Mouse (Mus musculus) mouse embryonic stem cell (cell line): ENCODE results near the gene Anp32e.
"Not testable (repeated sequence)": the region's sequence is repeated elsewhere in the genome, so short reads cannot be mapped to it uniquely, and the experiment has no call there.

Experiments used
- in situ Hi-C, 2 experiments: fragments of 300-500 bp; cut with MboI; formaldehyde crosslinking; loops; 1 replicate in 1 of 2; 3 replicates in 1 of 2; pipeline ENCODE4 v1.14.3; 2019 to 2020; ENCODE audit warnings: low sequenced_read_pairs in 2 of 2, low pct_unique_long_range_greater_than_20kb in 1 of 2, mixed read lengths in 1 of 2; ENCODE audit not compliant: unreplicated experiment in 1 of 2

The Anp32e gene

GRCm38 (mm10) chr3:95933111-95933750 lies 4.2 kb downstream of the Anp32e start:
- in situ Hi-C loops, result no loop called here

DNA sequence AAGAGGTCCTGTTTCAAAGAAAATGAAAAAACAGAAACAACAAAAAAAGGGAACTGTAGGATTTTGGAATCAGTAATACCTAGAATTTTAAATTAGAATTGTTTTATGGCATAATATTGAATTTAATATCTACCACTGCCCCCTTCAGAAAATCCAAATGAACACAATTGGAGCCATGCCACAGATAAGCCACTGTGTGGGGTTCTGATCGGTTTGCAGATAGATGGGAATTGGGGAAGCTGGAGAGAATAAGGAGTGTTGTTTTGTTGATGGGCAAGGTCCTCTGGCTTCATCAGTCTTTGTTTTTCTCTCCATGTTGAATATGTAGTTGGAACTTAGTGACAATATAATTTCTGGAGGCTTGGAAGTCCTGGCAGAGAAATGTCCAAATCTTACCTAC lies 5.4 kb downstream of the Anp32e start:
- in situ Hi-C loops, result no loop called here

DNA sequence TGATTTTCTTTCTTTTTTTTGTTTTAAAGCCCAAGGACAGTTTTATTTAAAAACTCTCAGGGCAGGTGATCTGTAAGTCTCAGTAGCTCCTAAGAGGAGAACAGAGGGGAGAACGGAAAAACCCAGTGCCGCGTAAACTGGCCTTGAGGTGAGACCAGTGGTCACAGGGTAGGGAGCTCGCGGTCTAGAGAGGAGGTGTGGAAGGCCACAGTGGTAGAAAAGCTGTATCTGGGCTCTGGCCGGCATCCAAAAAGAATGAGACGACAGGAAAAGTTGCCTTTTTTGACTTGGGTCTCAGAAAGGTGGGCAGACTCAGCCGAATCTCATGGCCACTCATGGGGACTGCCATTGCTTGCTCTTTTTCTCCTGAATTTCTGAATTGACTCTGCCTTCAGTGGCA lies 9.2 kb downstream of the Anp32e start:
- in situ Hi-C loops, result no loop called here

- in situ Hi-C loops, result no loop called here
Measured at GRCm38 (mm10) chr3:95938835-95939234, 9.8 kb downstream of the Anp32e start.

DNA sequence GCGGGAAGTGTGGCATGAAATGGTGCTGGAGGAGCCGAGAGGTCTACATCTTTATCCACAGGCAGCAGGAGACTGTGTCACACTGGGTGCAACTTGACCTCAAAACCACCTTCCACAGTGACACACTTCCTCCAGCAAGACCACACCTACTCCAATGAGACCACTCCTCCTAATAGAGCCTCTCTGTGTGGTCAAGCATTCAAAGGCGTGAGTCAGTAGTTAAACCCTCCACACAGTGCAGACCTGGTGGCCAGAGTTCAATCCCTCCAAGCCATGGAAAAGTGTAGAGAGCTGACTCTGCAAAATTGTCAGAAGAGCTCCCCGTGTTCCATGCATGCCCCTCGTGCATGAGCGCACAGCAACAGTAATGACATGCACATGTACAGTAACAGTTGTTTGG lies 13.7 kb downstream of the Anp32e start:
- in situ Hi-C loops, result no loop called here

- in situ Hi-C loops, result no loop called here
Measured at GRCm38 (mm10) chr3:95943226-95943625, 14.2 kb downstream of the Anp32e start.

DNA sequence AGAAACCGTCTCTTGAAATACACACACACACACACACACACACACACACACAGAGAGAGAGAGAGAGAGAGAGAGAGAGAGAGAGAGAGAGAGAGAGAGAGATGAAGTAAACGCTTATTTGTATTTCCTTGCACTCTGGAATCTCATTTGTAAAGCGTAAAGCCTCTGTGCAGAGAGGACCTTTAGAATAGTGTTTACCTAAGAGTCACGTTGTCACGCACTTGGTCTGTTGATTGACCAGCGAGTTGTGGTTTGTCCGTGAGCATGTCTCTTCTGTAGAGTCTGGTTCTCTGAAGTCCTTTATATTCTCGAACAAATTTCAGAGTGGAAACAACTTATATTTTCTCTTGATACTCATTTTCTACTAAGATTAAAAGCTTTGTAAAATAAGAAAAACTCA lies 15.7 kb downstream of the Anp32e start:
- in situ Hi-C loops, result no loop called here

- in situ Hi-C loops, result no loop called here
Measured at GRCm38 (mm10) chr3:95945731-95946240, 16.7 kb downstream of the Anp32e start.

DNA sequence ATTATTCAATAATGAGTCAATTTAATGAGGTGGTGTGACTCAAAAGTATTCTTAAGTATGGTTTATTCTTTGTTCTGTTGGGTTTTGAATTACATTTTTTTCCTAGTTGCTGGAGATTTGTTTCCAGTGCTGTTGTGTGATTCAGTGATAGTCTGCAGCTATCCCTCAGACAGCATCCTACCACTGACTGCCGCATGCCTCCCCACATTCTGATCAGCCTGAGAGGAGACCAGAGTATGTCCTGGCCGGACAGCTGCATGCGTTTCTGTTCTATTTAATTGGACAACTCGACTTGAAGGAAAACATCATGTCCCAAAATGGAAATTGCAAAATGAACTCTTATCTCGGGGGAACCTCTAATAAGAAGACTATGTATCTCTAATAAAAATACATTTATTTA lies 19.3 kb downstream of the Anp32e start:
- in situ Hi-C loops, result no loop called here

GRCm38 (mm10) chr3:95950763-95951551 lies 21.9 kb downstream of the Anp32e start:
- in situ Hi-C loops, result no loop called here

DNA sequence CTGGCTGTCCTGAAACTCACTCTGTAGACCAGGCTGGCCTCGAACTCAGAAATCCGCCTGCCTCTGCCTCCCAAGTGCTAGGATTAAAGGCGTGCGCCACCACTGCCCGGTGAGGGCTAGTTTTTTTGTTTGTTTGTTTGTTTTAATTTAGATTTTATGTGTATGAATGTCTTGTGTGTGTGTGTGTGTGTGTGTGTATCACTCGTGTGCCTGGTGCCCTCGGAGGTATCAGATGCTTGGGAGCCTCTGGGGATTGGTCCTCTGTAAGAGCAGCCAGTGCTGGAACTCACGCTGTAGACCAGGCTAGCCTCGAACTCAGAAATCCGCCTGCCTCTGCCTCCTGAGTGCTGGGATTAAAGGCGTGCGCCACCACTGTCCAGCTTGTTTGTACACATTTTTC lies 22.5 kb downstream of the Anp32e start:
- in situ Hi-C loops, result not testable (repeated sequence)

DNA sequence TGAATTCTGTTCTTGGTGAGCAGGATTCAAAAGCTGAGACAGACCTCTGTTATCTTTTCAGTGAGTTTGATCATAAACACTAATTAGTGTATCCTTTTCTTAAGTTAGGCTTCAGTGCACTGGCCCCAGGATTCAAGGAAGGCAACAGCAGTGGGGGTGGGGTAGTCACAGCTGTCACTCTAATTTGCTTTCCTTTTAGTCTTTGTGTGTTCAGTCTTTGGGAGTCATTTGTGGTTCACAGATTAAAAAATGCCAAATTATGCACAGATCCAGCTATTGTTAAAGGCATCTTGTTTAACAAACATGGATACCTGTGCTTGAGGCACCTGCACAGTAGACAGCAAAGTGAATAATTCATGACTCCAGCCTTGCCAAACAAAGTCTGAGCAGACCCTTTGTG lies 24.0 kb downstream of the Anp32e start:
- in situ Hi-C loops, result no loop called here

DNA sequence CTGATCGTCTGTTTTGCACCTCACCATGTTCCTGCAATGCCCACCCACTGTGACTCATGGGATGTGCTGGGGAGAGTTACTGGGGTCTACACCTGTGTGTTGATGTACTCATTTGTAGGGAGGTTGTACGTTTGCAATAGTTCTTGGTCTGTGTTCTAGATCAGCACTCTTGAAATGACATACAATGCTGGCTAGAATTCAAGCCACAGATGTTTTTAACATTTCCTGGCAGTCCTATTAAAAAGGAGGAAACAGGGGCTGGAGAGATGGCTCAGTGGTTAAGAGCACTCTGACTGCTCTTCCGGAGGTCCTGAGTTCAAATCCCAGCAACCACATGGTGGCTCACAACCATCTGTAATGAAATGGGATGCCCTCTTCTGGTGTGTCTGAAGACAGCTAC lies 24.5 kb downstream of the Anp32e start:
- in situ Hi-C loops, result no loop called here

DNA sequence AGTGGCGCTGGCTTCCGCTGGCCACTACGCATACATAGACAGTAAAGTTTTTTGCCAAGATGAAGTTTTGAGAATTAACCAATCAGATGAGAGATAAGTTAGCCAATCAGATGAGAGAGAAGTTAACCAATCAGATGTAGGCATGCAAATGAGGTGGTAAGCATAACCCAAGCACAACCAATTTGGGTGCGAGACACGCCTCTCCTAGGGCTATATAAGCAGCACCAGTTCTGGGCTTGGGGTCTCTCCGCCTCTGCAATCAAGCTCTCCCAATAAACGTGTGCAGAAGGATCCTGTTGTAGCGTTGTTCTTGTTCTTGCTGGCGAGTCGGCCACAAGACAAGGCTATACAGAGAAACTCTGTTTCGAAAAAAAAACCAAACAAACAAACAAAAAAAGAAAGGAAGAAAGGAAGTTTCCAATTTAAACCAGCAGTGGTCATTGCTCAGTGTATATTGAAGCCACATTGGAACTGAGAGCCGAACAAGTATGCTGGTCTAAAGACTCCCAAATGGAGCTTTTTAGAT lies 25.7 kb downstream of the Anp32e start:
- in situ Hi-C loops, result not testable (repeated sequence)

GRCm38 (mm10) chr3:95955318-95955717 lies 26.3 kb downstream of the Anp32e start:
- in situ Hi-C loops, result no loop called here

GRCm38 (mm10) chr3:95957359-95958148 lies 28.5 kb downstream of the Anp32e start:
- in situ Hi-C loops, result no loop called here

GRCm38 (mm10) chr3:95959082-95959481 lies 30.0 kb downstream of the Anp32e start:
- in situ Hi-C loops, result no loop called here

- in situ Hi-C loops, result loop anchor here in 1 of 2 experiments (5.0 kb wide), 1 partner anchor 97 kb away; the partner anchor contains the start of gene Vps45
Measured at GRCm38 (mm10) chr3:95959807-95960206, 30.8 kb downstream of the Anp32e start.

- in situ Hi-C loops, result loop anchor here in 1 of 2 experiments (5.0 kb wide), 1 partner anchor 95 kb away; the partner anchor contains the start of gene Vps45
Measured at GRCm38 (mm10) chr3:95962182-95962581, 33.1 kb downstream of the Anp32e start.
